Mouse (Mus musculus): Measurements from ENCODE around the gene Hist1h2bh. TPM values are rescaled to one million over a fixed set of nuclear protein-coding genes. Genes with fewer than 3 reads are reported as not detected.
"Not testable (repeated sequence)": the region's sequence is repeated elsewhere in the genome, so short reads cannot be mapped to it uniquely, and the experiment has no call there.

Hist1h2bh gene
- polyA plus RNA-seq, 1 experiment from 2014 or later, result 1.4 TPM

GRCm38 (mm10) chr13:23564482-23564881 is 21.3 kb upstream of the Hist1h2bh start:
- Histone ChIP-seq H3K36me3 (ENCODE audit: control insufficient read depth, insufficient read depth, low read length) (no peaks in the 10 kb centered on the region), H3K4me2 (ENCODE audit: low read depth, low read length) (no peak overlapping the region), H3K9me3 (replicated peaks; ENCODE audit: control insufficient read depth, low read length) (no peaks in the 10 kb centered on the region), H3K27me3 (ENCODE audit: control insufficient read depth, insufficient read depth, low read length) (no peaks in the 10 kb centered on the region), H3K27ac (ENCODE audit: low read length) (no peak overlapping the region), H3K9ac (ENCODE audit: low read length) (no peak overlapping the region), H3K4me1 (ENCODE audit: control insufficient read depth, insufficient read depth, low read length) (no peaks in the 10 kb centered on the region), H3K4me3 (replicated peaks; ENCODE audit: low read length) (no peak overlapping the region)
- 73% methylated on average over 2 of the region's 2 CpGs for WGBS
- ATAC-seq (ENCODE audit: insufficient read depth, low FRiP score), result no peak

GRCm38 (mm10) chr13:23562699-23563462 is 19.7 kb upstream of the Hist1h2bh start:
- H3K9me3 ChIP-seq (replicated peaks; ENCODE audit: control insufficient read depth, low read length), result no peaks in the 10 kb centered on the region
- H3K4me3 ChIP-seq (replicated peaks; ENCODE audit: low read length), result peak overlapping the region; percentile 48
- peak overlapping the region; percentile 72 for H3K4me2 ChIP-seq (ENCODE audit: low read depth, low read length)
- peak overlapping the region; percentile 97 for H3K27ac ChIP-seq (ENCODE audit: low read length)
- H3K9ac ChIP-seq (ENCODE audit: low read length), result peak overlapping the region; percentile 63
- 2% methylated on average over 18 of the region's 18 CpGs for WGBS
- no peaks in the 10 kb centered on the region for H3K36me3 ChIP-seq (ENCODE audit: control insufficient read depth, insufficient read depth, low read length)
- peak; percentile 63 for ATAC-seq (ENCODE audit: insufficient read depth, low FRiP score)
- H3K4me1 ChIP-seq (ENCODE audit: control insufficient read depth, insufficient read depth, low read length), result no peaks in the 10 kb centered on the region
- H3K27me3 ChIP-seq (ENCODE audit: control insufficient read depth, insufficient read depth, low read length), result no peaks in the 10 kb centered on the region

GRCm38 (mm10) chr13:23561883-23562659 is 18.9 kb upstream of the Hist1h2bh start, which contains the start of gene Hist1h3e:
Gene Hist1h3e, minus strand, starts transcription at chr13:23562369.
- peak within 1 kb of the TSS; percentile 97 for H3K27ac ChIP-seq (ENCODE audit: low read length)
- peak; percentile 93 for ATAC-seq (ENCODE audit: insufficient read depth, low FRiP score)
- under 1% methylated on average over 54 of the region's 67 CpGs for WGBS
- not testable (repeated sequence) for H3K9me3 ChIP-seq (replicated peaks; ENCODE audit: control insufficient read depth, low read length); H3K27me3 ChIP-seq (ENCODE audit: control insufficient read depth, insufficient read depth, low read length); H3K4me1 ChIP-seq (ENCODE audit: control insufficient read depth, insufficient read depth, low read length); H3K36me3 ChIP-seq (ENCODE audit: control insufficient read depth, insufficient read depth, low read length)
- peak within 1 kb of the TSS; percentile 72 for H3K4me2 ChIP-seq (ENCODE audit: low read depth, low read length)
- peak within 1 kb of the TSS; percentile 48 for H3K4me3 ChIP-seq (replicated peaks; ENCODE audit: low read length)
- peak within 1 kb of the TSS; percentile 63 for H3K9ac ChIP-seq (ENCODE audit: low read length)

- H3K4me1 ChIP-seq (ENCODE audit: control insufficient read depth, insufficient read depth, low read length); ATAC-seq (ENCODE audit: insufficient read depth, low FRiP score); H3K36me3 ChIP-seq (ENCODE audit: control insufficient read depth, insufficient read depth, low read length); H3K9ac ChIP-seq (ENCODE audit: low read length); H3K27me3 ChIP-seq (ENCODE audit: control insufficient read depth, insufficient read depth, low read length); H3K9me3 ChIP-seq (replicated peaks; ENCODE audit: control insufficient read depth, low read length): not testable (repeated sequence)
- H3K4me3 ChIP-seq (replicated peaks; ENCODE audit: low read length), result peak overlapping the region; percentile 48
- H3K27ac ChIP-seq (ENCODE audit: low read length), result peak overlapping the region; percentile 97; the same call in 1 of the 2 replicates
- WGBS, result 0% methylated on average over 2 of the region's 5 CpGs
- H3K4me2 ChIP-seq (ENCODE audit: low read depth, low read length), result peak overlapping the region; percentile 72; the same call in 1 of the 2 replicates
These were observed 18.3 kb upstream of the Hist1h2bh start for GRCm38 (mm10) chr13:23561531-23561882.

GRCm38 (mm10) chr13:23560699-23561098 is 17.5 kb upstream of the Hist1h2bh start:
- not testable (repeated sequence) for H3K27me3 ChIP-seq (ENCODE audit: control insufficient read depth, insufficient read depth, low read length); H3K36me3 ChIP-seq (ENCODE audit: control insufficient read depth, insufficient read depth, low read length); ATAC-seq (ENCODE audit: insufficient read depth, low FRiP score); H3K4me3 ChIP-seq (replicated peaks; ENCODE audit: low read length); H3K9me3 ChIP-seq (replicated peaks; ENCODE audit: control insufficient read depth, low read length); H3K4me1 ChIP-seq (ENCODE audit: control insufficient read depth, insufficient read depth, low read length)
- whole genome bisulfite sequencing, result 16% methylated on average over 2 of the region's 2 CpGs
- Histone ChIP-seq H3K4me2 (ENCODE audit: low read depth, low read length) (peak overlapping the region; percentile 22; the same call in 1 of the 2 replicates), H3K27ac (ENCODE audit: low read length) (peak overlapping the region; percentile 24; the same call in 1 of the 2 replicates), H3K9ac (ENCODE audit: low read length) (0 out of 2 replicates have a peak overlapping the region, but pooled peaks have one; percentile 9)

GRCm38 (mm10) chr13:23556906-23557305 is 13.7 kb upstream of the Hist1h2bh start:
- H3K4me3 ChIP-seq (replicated peaks; ENCODE audit: low read length), result no peak overlapping the region

GRCm38 (mm10) chr13:23555839-23556416 is 12.7 kb upstream of the Hist1h2bh start:
- peak overlapping the region; percentile 94 for H3K4me2 ChIP-seq (ENCODE audit: low read depth, low read length)
- ATAC-seq (ENCODE audit: insufficient read depth, low FRiP score), result peak; percentile 78
- H3K27me3 ChIP-seq (ENCODE audit: control insufficient read depth, insufficient read depth, low read length), result no peaks in the 10 kb centered on the region
- no peaks in the 10 kb centered on the region; the same call in 1 of the 2 replicates for H3K4me1 ChIP-seq (ENCODE audit: control insufficient read depth, insufficient read depth, low read length)
- WGBS, result under 1% methylated on average over 18 of the region's 18 CpGs
- peak overlapping the region; percentile 67 for H3K4me3 ChIP-seq (replicated peaks; ENCODE audit: low read length)
- no peaks in the 10 kb centered on the region for H3K36me3 ChIP-seq (ENCODE audit: control insufficient read depth, insufficient read depth, low read length)
- H3K9me3 ChIP-seq (replicated peaks; ENCODE audit: control insufficient read depth, low read length), result no peaks in the 10 kb centered on the region
- H3K27ac ChIP-seq (ENCODE audit: low read length), result peak overlapping the region; percentile 98
- H3K9ac ChIP-seq (ENCODE audit: low read length), result peak overlapping the region; percentile 85

More at GRCm38 (mm10) chr13:23556906-23557305, 13.7 kb upstream of the Hist1h2bh start:
- Histone ChIP-seq H3K4me1 (ENCODE audit: control insufficient read depth, insufficient read depth, low read length) (no peaks in the 10 kb centered on the region; the same call in 1 of the 2 replicates), H3K9ac (ENCODE audit: low read length) (no peak overlapping the region), H3K27ac (ENCODE audit: low read length) (0 out of 2 replicates have a peak overlapping the region, but pooled peaks have one; percentile 64), H3K36me3 (ENCODE audit: control insufficient read depth, insufficient read depth, low read length) (no peaks in the 10 kb centered on the region), H3K27me3 (ENCODE audit: control insufficient read depth, insufficient read depth, low read length) (no peaks in the 10 kb centered on the region), H3K9me3 (replicated peaks; ENCODE audit: control insufficient read depth, low read length) (no peaks in the 10 kb centered on the region), H3K4me2 (ENCODE audit: low read depth, low read length) (peak overlapping the region; percentile 37)
- no peak for ATAC-seq (ENCODE audit: insufficient read depth, low FRiP score)
- WGBS, result 57% methylated on average over 3 of the region's 3 CpGs

- peak; percentile 90 for ATAC-seq (ENCODE audit: insufficient read depth, low FRiP score)
- under 1% methylated on average over 51 of the region's 54 CpGs for WGBS
- peak overlapping the region; percentile 98 for H3K27ac ChIP-seq (ENCODE audit: low read length)
- H3K27me3 ChIP-seq (ENCODE audit: control insufficient read depth, insufficient read depth, low read length), result no peaks in the 10 kb centered on the region
- peaks cover 4% of the 10 kb centered on the region; the same call in 1 of the 2 replicates for H3K4me1 ChIP-seq (ENCODE audit: control insufficient read depth, insufficient read depth, low read length)
- H3K4me3 ChIP-seq (replicated peaks; ENCODE audit: low read length), result peak overlapping the region; percentile 67
- no peaks in the 10 kb centered on the region for H3K36me3 ChIP-seq (ENCODE audit: control insufficient read depth, insufficient read depth, low read length)
- H3K9ac ChIP-seq (ENCODE audit: low read length), result peak overlapping the region; percentile 85
- H3K4me2 ChIP-seq (ENCODE audit: low read depth, low read length), result peak overlapping the region; percentile 94
- no peaks in the 10 kb centered on the region for H3K9me3 ChIP-seq (replicated peaks; ENCODE audit: control insufficient read depth, low read length)
These were observed 12.0 kb upstream of the Hist1h2bh start for GRCm38 (mm10) chr13:23554925-23555838.

All from stomach, embryonic 16.5 days (tissue).